Mouse (Mus musculus) midbrain, embryonic 13.5 days (tissue): ENCODE results near the gene Mrgpre. TPM values are rescaled to one million over a fixed set of nuclear protein-coding genes. Genes with fewer than 3 reads are reported as not detected.

ENCODE experiments used
- ATAC-seq: fragments of 200-750 bp; cut with Nextera tagmentation; 2 replicates; pipeline ENCODE4 v1.8.0; 2017; ENCODE audit warnings: mild to moderate bottlenecking, moderate TSS enrichment, moderate library complexity
- H3K27ac ChIP-seq: fragments of 300-500 bp; sonication (generic); 2 replicates; pipeline ENCODE4 v1.5.1; 2015; ENCODE audit warnings: inconsistent platforms, mild to moderate bottlenecking, moderate library complexity
- H3K27me3 ChIP-seq: fragments of 300-500 bp; sonication (generic); 2 replicates; pipeline ENCODE4 v1.6.1; 2015; ENCODE audit warnings: mild to moderate bottlenecking, inconsistent platforms
- H3K36me3 ChIP-seq: fragments of 300-500 bp; sonication (generic); 2 replicates; pipeline ENCODE4 v1.6.1; 2015; ENCODE audit warnings: mild to moderate bottlenecking, inconsistent platforms
- H3K4me1 ChIP-seq: fragments of 300-500 bp; sonication (generic); replicated peaks from 2 replicates; pipeline ENCODE4 v1.6.1; 2015; ENCODE audit warnings: inconsistent platforms
- H3K4me2 ChIP-seq: fragments of 300-500 bp; sonication (generic); replicated peaks from 2 replicates; pipeline ENCODE4 v1.6.1; 2015; ENCODE audit warnings: moderate library complexity, mild to moderate bottlenecking, inconsistent platforms
- H3K4me3 ChIP-seq: fragments of 300-500 bp; sonication (generic); replicated peaks from 2 replicates; pipeline ENCODE4 v1.5.1; 2015; ENCODE audit warnings: mild to moderate bottlenecking, inconsistent platforms
- H3K9ac ChIP-seq: fragments of 300-500 bp; sonication (generic); replicated peaks from 2 replicates; pipeline ENCODE4 v1.6.1; 2015; ENCODE audit warnings: mild to moderate bottlenecking, inconsistent platforms
- H3K9me3 ChIP-seq: fragments of 300-500 bp; sonication (generic); 2 replicates; pipeline ENCODE4 v1.6.1; 2016; ENCODE audit warnings: mild to moderate bottlenecking, inconsistent platforms
- WGBS: fragments of 180-500 bp; shearing (Covaris S2); methylation state at CpG from one replicate; pipeline ENCODE4 v1.1.7; 2015; 5-methylcytosine and 5-hydroxymethylcytosine counted together
- polyA plus RNA-seq: library from polyadenylated mRNA; unstranded; fragments of >200 nt; fragmentation: Nextera tagmentation; extraction: Ambion mirVana; gene quantifications from 2 replicates; pipeline ENCODE4 v1.2.1, GENCODE M21; 2015

Gene Mrgpre
- polyA plus RNA-seq, 1 experiment from 2014 or later = 3.8 TPM

- no peak overlapping the region for H3K4me2 ChIP-seq
- 84% methylated on average over 6 of the region's 6 CpGs for WGBS
- H3K36me3 ChIP-seq = no peaks in the 10 kb centered on the region
- H3K4me1 ChIP-seq = no peaks in the 10 kb centered on the region
- ATAC-seq = no peak
- H3K9ac ChIP-seq = no peak overlapping the region
- peaks cover 17% of the 10 kb centered on the region for H3K27me3 ChIP-seq
- H3K27ac ChIP-seq = no peak overlapping the region
- no peaks in the 10 kb centered on the region for H3K9me3 ChIP-seq
- no peak overlapping the region for H3K4me3 ChIP-seq
Measured at GRCm38 (mm10) chr7:143768267-143768666, 16.0 kb downstream of the Mrgpre start.

DNA sequence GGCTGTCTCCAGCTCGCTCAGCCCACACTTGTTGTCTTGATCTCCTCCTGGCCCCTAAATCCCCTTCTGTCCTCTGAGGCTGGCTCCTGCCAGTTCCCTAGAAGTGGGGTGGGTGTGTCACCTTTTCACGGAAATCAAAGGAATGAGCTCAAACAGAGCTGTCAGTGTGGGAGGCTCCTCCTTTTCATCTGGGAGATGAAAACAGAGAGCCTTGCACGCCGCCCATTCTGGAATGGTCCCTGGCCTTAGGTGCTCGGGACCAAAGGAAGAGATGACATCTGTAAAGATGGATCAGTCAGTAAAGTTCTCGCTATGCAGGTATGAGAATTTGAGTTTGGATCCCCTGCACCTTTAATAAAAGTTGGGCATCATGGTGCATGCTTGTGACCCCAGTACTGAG lies 17.4 kb downstream of the Mrgpre start, which contains the start of gene Mrgprg:
Gene Mrgprg (minus strand): TSS at position 101 of the 400 bp plus-strand sequence.
- Histone ChIP-seq H3K27me3 (peaks cover 23% of the 10 kb centered on the region), H3K36me3 (no peaks in the 10 kb centered on the region), H3K4me1 (no peaks in the 10 kb centered on the region), H3K9ac (no peak within 1 kb of the TSS), H3K4me2 (no peak within 1 kb of the TSS), H3K4me3 (no peak within 1 kb of the TSS), H3K9me3 (no peaks in the 10 kb centered on the region), H3K27ac (no peak within 1 kb of the TSS)
- 53% methylated on average over 6 of the region's 6 CpGs for WGBS
- no peak for ATAC-seq

DNA sequence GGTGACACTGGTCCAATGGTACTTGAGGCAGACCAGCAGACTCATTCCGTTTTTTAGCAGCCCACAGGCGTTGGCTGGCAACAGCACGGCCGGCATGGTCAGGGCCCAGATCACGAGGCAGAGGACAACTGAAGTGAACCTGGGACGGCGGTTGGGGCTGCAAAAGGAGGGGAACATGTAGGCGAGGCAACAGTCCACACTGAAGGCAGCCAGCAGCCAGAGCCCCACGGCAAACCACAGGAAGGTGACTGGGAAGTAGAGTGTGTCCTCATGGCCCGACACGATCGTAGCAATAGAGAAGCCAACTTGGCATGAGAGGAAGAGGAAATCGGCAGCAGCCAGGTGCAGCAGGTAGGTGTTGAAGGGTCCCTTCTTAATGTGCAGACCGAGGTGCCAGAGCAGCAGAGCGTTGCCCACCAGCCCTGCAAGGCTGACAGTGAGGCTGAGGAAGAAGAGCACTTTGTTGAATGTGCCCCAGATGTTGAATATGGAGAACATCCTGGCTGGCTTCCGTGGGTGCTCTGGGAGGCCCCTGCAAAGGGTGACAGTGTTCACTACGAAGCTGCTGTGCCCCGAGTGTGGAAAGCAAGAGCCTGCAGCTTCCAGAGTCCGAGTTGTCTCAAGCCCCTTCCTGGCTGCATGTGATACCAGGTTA lies 19.3 kb downstream of the Mrgpre start:
- Histone ChIP-seq H3K9ac (no peak overlapping the region), H3K27me3 (peaks cover 23% of the 10 kb centered on the region), H3K4me3 (no peak overlapping the region), H3K4me2 (no peak overlapping the region), H3K9me3 (no peaks in the 10 kb centered on the region), H3K27ac (no peak overlapping the region), H3K36me3 (no peaks in the 10 kb centered on the region), H3K4me1 (no peaks in the 10 kb centered on the region)
- WGBS = 75% methylated on average over 19 of the region's 19 CpGs
- no peak for ATAC-seq

GRCm38 (mm10) chr7:143763794-143764193 lies 20.5 kb downstream of the Mrgpre start:
- Histone ChIP-seq H3K4me2 (no peak overlapping the region), H3K27ac (no peak overlapping the region), H3K4me3 (no peak overlapping the region), H3K27me3 (peaks cover 26% of the 10 kb centered on the region), H3K4me1 (no peaks in the 10 kb centered on the region), H3K36me3 (no peaks in the 10 kb centered on the region), H3K9ac (no peak overlapping the region), H3K9me3 (no peaks in the 10 kb centered on the region)
- peak; percentile 43; the same call in 1 of the 2 replicates for ATAC-seq
- WGBS = 25% methylated on average over 3 of the region's 3 CpGs

GRCm38 (mm10) chr7:143758956-143759355 lies 25.3 kb downstream of the Mrgpre start:
- Histone ChIP-seq H3K4me1 (peaks cover 12% of the 10 kb centered on the region), H3K4me2 (no peak overlapping the region), H3K36me3 (no peaks in the 10 kb centered on the region), H3K9me3 (no peaks in the 10 kb centered on the region), H3K27me3 (peaks cover 43% of the 10 kb centered on the region), H3K9ac (no peak overlapping the region), H3K27ac (no peak overlapping the region), H3K4me3 (no peak overlapping the region)
- no peak for ATAC-seq
- WGBS = 51% methylated on average over 3 of the region's 3 CpGs

GRCm38 (mm10) chr7:143757696-143758095 lies 26.6 kb downstream of the Mrgpre start:
- H3K27ac ChIP-seq = no peak overlapping the region
- no peak overlapping the region for H3K4me3 ChIP-seq
- WGBS = 73% methylated on average over 3 of the region's 3 CpGs
- H3K36me3 ChIP-seq = no peaks in the 10 kb centered on the region
- peaks cover 37% of the 10 kb centered on the region for H3K27me3 ChIP-seq
- no peak for ATAC-seq
- H3K4me1 ChIP-seq = peaks cover 12% of the 10 kb centered on the region
- no peaks in the 10 kb centered on the region for H3K9me3 ChIP-seq
- H3K9ac ChIP-seq = no peak overlapping the region
- H3K4me2 ChIP-seq = no peak overlapping the region; the same call in 1 of the 2 replicates

DNA sequence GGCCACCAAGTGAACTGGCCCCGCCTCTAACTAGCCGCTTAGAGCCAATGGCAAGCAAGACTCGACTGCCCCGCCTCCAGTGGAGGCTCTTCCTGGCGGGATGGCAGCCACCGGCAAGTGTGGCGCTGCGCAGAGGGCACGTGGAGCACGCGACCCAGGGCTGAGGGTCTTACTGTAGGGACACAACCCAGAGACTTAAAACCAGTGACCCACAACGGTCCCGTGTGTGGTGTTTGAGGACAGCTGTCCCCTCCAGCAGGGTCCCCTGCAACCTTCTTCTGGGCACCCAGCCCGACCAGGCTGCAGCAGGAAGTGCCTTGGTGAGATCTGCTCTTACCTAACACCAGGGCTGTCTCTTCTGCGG lies 27.3 kb downstream of the Mrgpre start:
- peaks cover 12% of the 10 kb centered on the region for H3K4me1 ChIP-seq
- peaks cover 36% of the 10 kb centered on the region for H3K27me3 ChIP-seq
- peak; percentile 90 for ATAC-seq
- WGBS = 4% methylated on average over 15 of the region's 15 CpGs
- peak overlapping the region; percentile 54; the same call in 1 of the 2 replicates for H3K9ac ChIP-seq
- H3K36me3 ChIP-seq = no peaks in the 10 kb centered on the region
- H3K4me3 ChIP-seq = peak overlapping the region; percentile 38
- no peak overlapping the region for H3K27ac ChIP-seq
- peak overlapping the region; percentile 72 for H3K4me2 ChIP-seq
- H3K9me3 ChIP-seq = no peaks in the 10 kb centered on the region

GRCm38 (mm10) chr7:143756125-143757026 lies 27.9 kb downstream of the Mrgpre start, which contains the start of gene Osbpl5:
Osbpl5 (minus strand) TSS chr7:143756985.
- ATAC-seq = peak; percentile 80; the same call in 1 of the 2 replicates
- Histone ChIP-seq H3K27me3 (peaks cover 36% of the 10 kb centered on the region), H3K9ac (peak within 1 kb of the TSS; percentile 54; the same call in 1 of the 2 replicates), H3K27ac (no peak within 1 kb of the TSS), H3K9me3 (no peaks in the 10 kb centered on the region), H3K36me3 (no peaks in the 10 kb centered on the region), H3K4me3 (peak within 1 kb of the TSS; percentile 38), H3K4me1 (peaks cover 12% of the 10 kb centered on the region), H3K4me2 (peak within 1 kb of the TSS; percentile 72)
- 31% methylated on average over 22 of the region's 22 CpGs for WGBS

DNA sequence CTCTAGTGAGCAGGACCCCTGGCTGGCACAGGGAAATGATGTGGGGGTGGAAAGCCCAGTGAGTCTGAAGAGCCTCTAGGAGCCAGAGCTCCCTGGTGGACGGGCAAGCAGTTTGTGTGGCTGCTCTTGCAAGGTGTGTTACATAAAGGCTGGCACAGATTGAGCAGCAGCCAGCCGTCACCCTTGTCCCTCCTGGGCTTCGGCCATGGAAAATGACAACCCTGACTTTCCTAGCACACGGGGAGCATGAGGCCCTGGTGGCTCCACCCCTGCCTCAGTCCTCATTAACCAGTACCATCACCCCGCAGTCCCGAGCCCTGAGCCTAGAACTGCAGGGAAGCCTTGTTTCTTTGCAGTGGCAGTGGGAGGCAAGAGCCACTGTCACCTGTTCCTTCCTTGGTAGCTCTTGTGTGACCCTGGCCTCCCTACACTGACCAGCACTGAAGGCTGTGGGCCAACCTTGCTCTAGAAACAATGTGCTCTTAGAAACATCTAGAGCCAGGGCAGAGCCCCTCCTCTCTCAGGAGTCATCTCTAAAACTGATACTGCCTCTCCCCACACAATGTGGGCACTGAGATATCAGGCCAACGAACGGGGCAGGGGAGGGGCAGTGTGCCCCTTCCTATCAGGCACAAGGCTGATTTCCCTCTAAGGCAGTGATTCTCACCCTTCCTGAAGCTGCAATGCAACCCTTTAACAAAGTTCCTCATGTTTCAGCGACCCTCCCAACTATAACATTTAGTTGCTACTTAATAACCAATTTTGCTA lies 28.8 kb downstream of the Mrgpre start:
- Histone ChIP-seq H3K27ac (no peak overlapping the region), H3K4me2 (no peak overlapping the region), H3K4me3 (no peak overlapping the region), H3K9ac (0 out of 2 replicates have a peak overlapping the region, but pooled peaks have one; percentile 28), H3K4me1 (peaks cover 12% of the 10 kb centered on the region), H3K36me3 (no peaks in the 10 kb centered on the region), H3K27me3 (peaks cover 36% of the 10 kb centered on the region), H3K9me3 (no peaks in the 10 kb centered on the region)
- ATAC-seq = no peak
- WGBS = 74% methylated on average over 9 of the region's 9 CpGs

DNA sequence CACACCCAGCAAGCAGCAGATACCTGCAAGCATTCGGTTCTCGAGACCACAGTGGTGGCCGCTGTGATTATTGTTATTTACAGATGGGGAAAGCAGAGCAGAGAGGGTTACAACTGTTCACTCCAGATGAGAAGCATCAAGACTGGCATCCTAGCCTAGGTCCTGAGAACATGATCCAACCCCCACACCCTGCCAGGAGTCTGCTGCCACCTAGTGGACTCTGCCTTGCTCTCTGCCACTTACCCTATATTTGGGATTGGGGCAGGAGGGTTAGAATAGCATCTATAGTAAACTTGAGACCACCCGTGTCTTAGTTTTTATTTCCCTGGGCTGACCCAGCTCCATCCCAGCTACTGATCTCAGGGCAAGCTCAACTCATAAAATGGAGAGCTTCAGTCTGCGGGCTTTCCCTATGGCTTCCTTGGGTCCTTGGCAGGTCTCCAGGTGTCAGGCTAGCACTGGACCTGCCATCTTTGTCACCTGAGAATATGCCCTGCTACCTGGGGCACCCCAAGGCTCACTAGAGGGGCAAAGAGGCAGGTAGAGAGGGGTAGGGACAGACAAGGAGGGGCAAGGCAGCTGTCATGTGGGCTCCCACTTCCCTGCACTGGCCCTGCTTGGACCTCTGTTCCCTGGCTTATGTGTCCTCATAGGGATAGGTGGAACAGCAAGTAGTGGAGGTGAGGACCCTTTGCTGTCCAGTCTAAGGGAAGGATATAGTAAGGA lies 30.1 kb downstream of the Mrgpre start:
- H3K9me3 ChIP-seq = no peaks in the 10 kb centered on the region
- H3K9ac ChIP-seq = no peak overlapping the region
- H3K36me3 ChIP-seq = no peaks in the 10 kb centered on the region
- 50% methylated on average over 5 of the region's 5 CpGs for WGBS
- no peak overlapping the region for H3K27ac ChIP-seq
- H3K4me2 ChIP-seq = no peak overlapping the region
- peaks cover 36% of the 10 kb centered on the region for H3K27me3 ChIP-seq
- H3K4me1 ChIP-seq = peaks cover 12% of the 10 kb centered on the region
- no peak overlapping the region for H3K4me3 ChIP-seq
- no peak for ATAC-seq

DNA sequence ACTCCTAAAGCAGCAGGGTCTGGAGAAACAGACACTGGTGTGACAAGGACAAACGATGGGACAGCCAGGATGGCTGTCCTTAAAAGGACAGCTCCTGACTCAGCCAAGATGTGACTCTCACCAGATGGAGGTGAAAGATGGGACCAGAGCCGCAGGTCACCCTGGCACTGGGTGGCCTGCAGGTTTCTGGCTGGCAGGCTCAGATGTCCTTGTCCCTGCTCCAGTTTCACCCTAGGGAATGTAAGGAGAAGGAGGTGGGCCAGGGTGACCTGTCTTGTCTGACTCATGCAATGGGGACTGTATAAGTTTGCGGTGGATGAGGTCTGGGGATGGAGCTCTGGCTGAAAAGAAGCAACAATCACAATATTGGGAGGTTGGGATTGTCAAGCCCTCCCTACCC lies 31.7 kb downstream of the Mrgpre start:
- Histone ChIP-seq H3K4me2 (no peak overlapping the region), H3K4me1 (peaks cover 20% of the 10 kb centered on the region), H3K27me3 (peaks cover 22% of the 10 kb centered on the region), H3K9ac (no peak overlapping the region), H3K9me3 (no peaks in the 10 kb centered on the region), H3K27ac (no peak overlapping the region), H3K36me3 (no peaks in the 10 kb centered on the region), H3K4me3 (no peak overlapping the region)
- WGBS = 87% methylated on average over 3 of the region's 3 CpGs
- no peak for ATAC-seq
